Mouse (Mus musculus): ENCODE data around the gene Sync.

Gene Sync

DNA sequence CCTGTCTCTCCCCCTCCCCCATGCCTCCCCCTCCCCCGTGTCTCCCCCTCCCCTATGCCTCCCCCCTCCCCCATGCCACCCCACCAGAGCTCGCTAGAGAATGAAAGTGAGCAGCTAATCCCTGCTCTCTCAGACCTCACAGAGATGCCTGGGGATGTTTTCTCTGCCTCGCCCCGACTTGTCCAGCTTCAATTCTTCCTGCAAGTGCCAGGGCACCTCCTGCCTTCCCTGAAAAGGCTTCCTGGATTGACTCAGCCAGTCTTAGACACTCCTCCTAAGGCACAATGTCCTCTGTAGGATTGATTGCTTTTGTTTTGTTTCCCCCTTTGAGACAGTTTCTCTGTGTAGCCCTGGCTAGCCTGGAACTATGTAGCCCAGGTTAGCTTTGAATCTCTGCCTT, 26.2 kb upstream of the Sync start, which contains the start of gene C77080:
C77080 (minus strand) TSS at position 209 of the 400 bp plus-strand sequence.
- no peak for DNase-seq (ENCODE audit: extremely low spot score, low spot score)

DNA sequence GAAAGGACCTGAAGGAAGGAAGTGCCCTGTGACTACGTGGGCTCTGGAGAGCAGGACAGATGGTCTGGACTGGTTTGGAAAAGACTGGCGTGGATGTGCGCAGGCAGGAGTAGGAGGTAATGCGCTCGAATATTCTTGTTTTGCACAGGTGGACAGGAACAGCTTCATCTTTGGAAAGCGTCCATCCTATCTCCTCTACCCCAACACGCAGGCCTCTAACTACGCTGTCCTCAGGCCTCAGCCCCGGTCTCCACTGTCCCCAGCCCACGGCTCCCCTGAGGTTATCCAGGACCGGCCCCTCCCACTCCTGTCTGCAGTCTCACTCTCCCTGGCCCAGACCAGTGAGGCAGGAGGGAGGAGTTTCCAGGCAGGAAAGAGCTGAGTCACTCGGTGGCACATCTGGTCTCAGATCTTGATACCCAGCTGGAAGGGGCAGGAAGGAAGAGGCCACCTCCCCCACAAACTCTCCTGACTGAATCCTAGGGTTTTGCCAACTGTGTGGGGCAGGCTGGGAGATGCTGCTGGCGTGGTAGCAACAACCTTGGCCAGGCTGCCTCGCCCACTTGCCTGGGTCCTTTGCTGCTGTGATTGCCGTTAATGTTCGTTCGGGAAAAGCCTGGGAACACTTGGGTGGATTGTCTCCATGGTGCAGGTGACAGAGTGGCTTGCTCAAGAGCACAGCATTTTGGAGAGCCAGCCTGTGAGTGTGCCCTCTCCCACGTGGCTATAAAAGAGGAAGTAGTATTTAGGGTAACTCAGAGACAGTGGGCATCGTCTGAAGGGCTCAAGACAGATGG, 24.0 kb upstream of the Sync start:
- peak; percentile 53 for DNase-seq (ENCODE audit: extremely low spot score, low spot score)

DNA sequence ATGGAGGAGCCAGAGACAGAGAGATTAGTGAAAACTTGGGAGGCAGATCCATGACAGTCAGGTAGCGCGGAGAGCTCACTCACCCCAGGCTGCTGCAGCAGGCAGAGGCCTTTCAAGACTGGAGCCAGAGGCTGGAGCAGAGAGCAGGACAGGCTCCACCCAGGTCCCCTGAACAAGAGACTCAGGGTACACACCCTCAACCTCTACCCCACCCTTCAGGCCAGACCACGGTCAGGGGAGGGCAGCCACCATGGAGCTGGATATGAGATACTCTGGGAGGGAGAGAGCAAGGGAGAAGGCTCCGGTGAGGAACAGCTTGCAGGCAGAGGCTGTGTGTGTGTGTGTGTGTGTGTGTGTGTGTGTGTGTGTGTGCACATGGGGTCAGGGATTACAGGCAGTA, 21.2 kb upstream of the Sync start:
- no peak for DNase-seq (ENCODE audit: extremely low spot score, low spot score)

DNA sequence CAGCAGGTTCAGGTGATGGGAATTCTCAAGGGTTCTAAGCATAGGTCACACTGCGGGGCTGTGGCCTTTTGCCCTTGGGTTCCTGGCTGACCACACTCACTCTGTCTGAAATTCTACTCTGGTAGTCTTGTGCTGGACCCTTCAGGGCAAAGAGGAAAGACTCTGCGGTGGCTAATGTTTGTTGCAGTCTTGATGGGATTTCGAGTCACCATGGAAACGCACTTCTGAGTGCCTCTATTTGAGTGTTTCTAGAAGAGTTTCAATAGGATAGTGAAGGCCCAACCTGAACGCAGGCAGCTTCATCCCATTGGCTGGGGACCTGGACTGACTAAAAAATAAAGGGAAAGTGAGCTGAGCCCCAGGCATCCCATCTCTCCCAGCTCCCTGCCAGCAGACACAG, 20.6 kb upstream of the Sync start:
- no peak for DNase-seq (ENCODE audit: extremely low spot score, low spot score)

DNA sequence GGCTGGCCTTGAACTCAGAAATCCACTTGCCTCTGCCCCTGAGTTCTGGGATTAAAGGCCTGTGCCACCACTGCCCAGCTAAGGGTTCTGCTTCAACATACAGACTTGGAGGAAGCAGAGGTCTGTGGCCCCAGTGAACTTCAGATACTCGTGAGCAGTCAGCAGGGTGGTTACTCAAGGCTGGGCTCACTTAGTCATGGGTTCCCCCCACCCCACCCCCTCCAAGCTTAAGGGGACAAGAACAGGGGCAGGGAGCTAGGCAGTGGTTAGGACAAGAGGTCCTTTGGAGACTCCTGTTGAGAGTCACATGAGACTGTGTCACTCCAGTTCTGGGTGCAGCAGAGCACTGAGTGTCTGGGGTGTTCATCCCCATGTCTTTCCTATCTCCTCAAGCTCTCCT, 18.7 kb upstream of the Sync start:
- DNase-seq (ENCODE audit: extremely low spot score, low spot score), result no peak

DNA sequence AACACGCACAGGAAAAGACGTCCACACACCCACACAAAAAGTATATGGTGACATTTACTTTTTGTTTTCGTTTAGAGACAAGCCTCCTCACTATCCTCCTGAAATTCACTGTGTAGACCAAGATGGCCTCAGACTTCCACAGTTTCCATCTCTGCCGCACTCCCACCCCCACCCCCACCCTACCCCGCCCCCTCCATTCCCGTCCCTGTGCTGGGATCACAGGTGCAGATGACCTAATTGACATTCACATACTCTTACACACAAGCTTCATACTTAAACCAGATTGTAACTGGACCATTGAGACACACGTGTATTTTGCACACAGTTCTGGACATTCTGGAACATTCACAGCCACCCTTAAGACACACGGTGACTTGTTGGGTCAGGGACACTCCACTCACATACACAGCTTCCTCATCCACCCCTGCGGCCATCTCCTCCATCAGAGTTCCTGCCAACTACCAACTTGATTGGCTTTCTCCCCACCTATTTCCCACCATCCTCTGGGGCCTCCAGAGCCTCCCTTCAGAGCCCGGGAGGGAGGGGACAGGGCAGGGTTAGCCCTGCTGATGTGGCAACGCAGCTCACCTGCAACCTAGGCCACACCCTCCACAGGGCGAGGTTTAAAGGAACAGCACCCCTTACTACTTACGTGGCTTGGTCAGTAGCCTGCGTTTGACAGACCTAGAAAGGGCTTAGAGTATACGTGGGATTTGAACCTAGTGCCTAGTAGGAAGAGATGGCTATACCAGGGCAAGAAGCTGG, 15.2 kb upstream of the Sync start:
- no peak for DNase-seq (ENCODE audit: extremely low spot score, low spot score)

DNA sequence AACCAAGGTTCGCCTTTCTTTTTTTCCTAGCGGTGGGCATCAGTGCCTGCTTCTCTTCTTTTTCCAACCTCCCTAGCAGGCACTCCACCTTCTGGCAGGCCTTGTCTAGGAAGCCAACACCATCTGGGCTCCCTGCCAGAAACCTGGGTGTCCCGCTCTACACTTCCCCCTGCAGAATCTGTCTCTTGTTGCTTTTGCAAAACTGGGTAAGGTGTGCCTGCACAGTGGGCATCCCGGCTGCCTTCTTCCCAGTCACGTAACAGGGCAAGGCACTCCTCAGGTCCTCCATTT, 14.7 kb upstream of the Sync start:
- DNase-seq (ENCODE audit: extremely low spot score, low spot score), result no peak

DNA sequence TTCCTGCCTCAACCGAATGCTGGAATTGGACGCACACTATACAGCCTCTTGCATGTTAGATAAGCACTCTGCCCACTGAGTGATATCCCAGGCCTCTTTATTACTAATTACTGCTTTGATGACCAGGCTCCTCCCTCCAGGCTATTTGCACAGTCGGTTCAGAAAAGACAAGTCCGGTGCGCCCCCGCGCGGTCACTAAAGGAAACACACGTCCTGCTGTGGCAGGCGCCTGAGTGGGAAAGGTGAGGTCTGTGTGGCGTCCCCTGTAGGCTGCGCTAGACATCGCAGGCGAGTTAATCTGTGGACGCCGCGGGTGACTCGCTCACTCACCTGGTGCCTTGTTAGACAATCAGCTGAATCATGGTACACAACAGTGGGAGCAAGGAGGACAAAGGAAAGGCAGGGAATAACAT, 11.0 kb upstream of the Sync start:
- peak; percentile 94 for DNase-seq (ENCODE audit: extremely low spot score, low spot score)

DNA sequence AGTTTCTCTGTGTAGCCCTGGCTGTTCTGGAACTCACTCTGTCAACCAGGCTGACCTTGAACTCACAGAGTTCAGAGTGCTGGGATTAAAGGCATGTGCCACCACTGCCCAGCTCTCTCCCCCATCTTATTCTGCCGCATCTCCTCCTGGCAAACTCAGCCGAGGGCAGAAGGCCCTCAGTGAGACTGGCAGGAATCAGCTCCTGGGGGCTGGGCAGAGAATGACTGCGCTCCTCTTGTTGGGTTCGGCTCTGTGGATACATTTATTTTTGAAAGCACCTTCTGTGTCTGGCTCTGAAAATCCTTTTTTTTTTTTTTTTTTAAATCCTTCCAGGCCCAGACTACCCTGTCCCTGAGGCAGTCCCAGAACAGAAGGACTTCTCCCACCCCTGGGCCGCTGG, 4.6 kb upstream of the Sync start:
- no peak for DNase-seq (ENCODE audit: extremely low spot score, low spot score)

DNA sequence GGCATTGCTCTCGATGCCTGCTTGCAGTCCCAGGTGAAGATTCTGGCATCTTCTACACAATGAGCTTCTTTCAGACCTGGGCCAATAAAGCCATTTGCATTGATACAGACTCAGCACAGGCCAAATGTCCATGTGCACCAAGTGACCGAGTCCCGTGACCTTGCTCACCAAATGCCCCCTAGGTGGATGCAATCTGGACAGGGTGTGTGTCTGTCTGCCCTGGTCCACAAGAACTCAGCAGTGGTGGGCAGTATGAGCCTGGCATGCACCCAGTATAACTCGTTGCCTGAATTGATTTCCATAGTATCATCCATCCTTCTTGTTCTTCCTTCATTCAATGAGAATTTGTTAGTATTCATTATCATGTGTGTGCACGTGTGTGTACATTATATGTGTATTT, 4.2 kb upstream of the Sync start:
- DNase-seq (ENCODE audit: extremely low spot score, low spot score), result no peak

DNA sequence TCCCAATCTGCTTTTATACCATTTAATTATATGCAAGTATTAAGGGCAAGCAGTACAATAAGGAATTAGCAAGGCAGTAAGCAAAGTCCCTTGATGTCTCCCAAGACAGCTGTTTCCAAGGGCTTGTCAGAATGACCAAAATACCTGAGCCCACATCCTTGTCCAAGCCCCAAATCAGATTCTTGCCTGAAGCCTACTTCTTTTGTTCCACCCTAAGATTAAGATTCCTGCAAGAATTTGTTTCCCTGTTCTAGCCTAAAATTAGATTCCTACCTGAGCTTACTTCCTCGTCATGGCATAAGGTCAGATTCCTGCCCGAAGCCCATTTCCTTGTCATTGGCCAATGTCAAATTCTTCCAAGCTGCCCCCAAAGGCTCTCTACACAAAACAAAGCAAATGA, 2.7 kb upstream of the Sync start:
- DNase-seq (ENCODE audit: extremely low spot score, low spot score), result no peak

DNA sequence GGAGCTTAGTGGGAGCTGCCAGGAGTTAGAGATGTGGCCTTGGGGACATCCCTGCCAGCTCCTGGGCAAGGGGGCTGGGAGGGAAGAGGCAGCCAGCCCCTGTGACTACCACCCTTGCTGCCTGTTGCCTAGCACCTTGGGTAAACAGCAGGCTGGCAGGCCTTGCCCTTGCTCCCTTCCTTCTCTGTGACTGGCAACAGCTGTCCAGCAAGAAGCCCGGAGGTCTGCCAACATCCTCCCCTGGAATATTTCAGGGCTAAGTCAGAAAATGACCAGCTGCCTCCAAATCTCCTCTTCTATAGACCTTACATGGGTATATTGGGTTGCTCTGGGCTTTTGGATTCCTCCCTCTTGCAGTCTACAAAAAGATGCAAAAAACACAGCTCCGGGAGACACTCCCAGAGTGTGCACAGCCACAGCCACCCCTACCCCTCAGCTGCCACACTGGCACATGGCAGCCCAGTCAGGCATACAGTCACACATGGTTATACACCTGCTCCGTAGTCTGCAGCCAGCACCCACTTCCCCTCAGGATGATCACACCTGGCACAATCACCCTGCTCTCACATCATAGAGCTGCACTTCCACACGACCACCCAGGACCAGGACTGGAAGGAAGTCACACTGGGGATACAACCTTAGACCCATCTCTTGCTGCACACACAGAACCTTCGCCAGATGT, 1.3 kb upstream of the Sync start:
- no peak for DNase-seq (ENCODE audit: extremely low spot score, low spot score)

DNA sequence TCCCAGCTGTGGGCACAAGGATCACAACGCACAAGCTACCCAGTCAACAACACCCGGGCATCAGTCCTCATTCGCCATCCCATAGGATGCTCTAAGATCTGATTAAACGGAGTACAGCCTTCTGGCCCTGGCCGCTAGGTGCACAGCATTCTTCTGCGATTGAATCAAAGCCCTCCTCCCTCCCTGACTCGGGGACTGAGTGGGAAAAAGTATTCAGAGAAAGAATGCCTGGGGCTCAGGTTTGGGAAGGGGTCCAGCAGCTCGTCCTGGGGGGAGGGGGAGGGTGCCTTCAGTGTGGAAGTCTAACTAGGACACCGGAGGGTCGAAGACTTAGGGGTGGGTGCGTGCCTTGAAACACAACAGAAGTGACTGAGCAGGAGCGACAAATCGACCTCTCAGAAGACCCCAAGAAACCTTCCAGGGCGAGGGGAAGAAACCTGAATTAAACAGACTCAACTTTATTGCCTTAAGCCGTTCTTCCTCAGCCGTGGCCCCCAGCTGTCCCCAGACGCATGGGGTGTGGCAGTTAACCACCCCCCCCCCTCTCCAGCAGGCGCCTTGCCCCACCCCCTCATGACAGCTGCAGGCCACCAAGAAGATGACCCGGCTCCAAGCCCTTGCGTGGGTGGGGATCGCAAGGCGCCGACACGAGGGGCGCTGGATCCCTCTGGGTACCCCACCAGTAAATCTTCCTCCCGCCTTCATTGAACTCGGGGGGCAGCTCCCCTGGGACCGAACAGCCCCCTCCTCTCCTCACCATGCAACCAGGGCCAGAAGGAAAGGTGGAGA, 540 bp upstream of the Sync start:
- DNase-seq (ENCODE audit: extremely low spot score, low spot score), result peak; percentile 53

DNA sequence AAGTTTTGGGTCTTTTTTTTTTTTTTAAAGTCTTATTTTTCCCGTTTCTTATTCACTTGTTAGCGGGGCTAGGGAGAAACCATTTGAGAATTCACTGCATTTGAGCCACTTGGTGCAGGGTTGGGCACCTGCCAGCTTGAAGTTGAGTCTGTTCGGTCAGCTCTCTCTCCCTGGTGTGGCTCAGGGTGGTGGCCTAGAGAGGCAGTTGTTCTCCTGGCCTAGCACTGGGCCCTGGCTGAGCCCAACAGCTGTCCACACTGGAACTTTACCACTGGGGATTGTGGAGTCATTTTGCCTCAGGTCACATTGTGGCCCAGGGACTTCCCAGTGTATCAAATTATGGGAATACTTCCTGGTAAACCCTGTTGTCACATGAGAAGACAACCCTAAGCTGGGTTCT, 650 bp downstream of the Sync start:
- no peak for DNase-seq (ENCODE audit: extremely low spot score, low spot score)

DNA sequence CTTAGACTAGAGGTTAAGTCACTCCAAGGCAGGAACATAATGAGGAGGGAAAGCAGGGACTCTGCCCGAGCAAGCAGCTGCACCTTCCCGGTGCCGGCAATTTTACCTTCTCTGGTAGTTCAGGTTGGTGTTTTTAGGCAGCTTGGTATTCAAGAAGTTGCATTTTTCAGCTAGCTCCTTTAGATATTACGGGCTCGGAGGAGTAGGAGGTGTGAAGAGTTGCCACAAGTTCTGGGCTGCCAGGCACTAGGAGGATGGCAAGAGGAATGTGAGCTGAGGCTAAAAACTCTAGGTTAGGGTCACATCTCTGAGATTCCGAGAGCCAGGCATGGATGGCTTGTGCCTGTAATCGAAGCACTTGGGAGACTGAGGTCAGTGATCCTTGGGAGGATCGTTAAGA, 2.3 kb downstream of the Sync start:
- no peak for DNase-seq (ENCODE audit: extremely low spot score, low spot score)

DNA sequence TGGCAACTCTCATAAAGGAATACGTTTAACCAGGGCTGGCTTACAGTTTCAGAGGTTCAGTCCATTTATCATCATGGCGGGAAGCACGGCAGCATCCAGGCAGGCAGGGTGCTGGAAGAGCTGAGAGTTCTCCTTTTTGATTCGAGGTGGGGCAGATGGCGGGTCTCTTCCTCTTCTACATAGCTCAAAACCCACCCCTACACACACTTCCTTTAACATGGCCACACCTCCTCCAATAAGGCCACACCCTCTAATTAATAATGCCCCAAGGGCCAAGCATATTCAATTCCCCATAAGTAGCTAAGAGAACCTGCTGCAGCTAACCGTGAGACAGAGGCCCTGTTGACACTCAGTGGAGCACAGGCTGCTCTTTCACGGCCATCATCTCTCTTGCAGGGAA, 5.4 kb downstream of the Sync start:
- no peak for DNase-seq (ENCODE audit: extremely low spot score, low spot score)

DNA sequence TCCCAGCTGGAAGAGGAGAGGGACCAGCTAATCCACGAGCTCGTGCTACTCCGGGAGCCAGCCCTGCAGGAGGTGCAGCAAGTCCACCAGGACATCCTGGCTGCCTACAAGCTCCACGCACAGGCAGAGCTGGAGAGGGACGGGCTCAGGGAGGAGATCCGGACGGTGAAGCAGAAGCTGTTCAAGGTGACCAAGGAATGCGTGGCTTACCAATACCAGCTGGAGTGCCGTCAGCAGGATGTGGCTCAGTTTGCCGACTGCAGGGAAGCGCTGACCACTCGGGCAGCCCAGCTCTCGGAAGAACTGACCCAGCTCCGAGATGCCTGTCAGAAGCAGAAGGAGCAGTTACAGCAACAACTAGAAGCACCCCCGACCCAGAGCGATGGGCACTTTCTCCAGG, 6.3 kb downstream of the Sync start:
- no peak for DNase-seq (ENCODE audit: extremely low spot score, low spot score)

DNA sequence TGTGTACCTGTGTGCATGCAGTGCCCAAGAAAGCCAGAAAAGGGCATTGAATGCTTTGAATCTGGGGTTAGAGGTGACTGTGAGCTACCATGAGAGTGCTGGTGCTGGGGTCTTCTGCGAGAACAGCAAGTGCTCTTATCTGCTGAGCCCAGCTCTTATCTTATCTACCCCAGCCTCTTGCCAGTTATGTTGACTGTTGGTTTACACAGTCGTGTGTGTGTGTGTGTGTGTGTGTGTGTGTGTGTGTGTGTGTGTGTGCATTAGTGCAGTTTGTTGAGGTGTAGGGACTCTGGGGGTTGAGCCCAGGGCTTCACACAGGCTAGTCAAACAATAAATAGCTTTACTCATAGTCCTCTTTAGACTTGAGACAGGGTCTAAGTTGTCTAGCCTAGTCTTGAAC, 7.8 kb downstream of the Sync start:
- DNase-seq (ENCODE audit: extremely low spot score, low spot score), result no peak

DNA sequence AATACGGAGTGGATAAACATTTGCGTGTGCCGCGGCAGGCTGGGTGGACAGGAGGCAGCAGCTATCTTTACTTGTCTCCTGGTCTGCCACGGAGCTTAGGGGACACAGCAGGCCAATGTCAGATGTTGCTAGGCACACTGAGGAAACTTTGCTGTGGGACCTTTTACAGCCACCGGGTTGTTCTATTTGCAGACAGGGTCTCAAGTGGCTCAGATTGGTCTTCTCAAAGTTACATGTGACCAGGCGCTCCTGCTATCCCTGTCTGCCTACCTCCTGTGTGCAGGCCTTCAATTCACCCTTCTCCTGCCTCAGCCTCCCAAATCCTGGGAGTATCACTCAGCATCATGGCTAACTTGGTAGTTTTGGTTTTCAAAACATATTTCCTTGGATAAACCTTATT, 8.6 kb downstream of the Sync start:
- no peak for DNase-seq (ENCODE audit: extremely low spot score, low spot score)

DNA sequence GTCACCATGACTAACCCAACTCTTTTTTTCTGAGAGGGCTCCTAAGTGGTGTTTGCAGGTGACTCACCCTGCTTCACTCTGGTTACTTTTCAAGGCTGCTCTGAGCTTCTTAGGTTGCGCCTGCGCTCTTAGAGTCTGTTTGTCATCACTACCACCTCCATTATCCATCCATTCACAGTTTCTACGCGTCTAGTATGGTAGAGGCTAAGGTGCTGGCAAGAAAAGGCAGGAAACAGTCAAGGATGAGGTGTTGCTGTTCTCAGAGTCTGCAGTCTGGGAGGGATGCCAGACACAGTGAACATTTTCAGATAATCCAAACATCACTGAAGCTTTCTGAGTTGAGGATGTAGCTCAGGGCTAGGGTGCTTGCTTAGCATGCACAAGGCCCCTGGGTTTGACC, 10.3 kb downstream of the Sync start:
- DNase-seq (ENCODE audit: extremely low spot score, low spot score), result no peak

DNA sequence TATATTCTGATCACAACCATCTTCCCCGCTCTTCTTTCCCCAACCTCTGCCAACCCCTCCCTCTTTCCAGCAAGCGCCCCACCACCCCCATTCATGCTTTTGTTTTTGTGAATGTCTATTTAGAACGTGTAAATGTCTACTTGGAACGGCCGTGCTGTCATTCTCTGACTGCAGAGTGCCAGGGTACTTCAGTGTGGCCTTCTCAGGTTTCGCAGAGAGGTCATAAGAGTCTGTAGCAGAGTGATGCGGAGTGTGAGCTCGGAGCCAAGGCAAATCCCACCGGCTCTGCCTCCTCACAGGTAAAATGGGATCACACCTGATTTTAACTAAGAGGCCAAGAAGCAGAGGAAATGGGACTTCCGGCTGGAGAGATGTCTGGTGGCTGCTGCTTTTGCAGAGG, 11.7 kb downstream of the Sync start:
- no peak for DNase-seq (ENCODE audit: extremely low spot score, low spot score)

DNA sequence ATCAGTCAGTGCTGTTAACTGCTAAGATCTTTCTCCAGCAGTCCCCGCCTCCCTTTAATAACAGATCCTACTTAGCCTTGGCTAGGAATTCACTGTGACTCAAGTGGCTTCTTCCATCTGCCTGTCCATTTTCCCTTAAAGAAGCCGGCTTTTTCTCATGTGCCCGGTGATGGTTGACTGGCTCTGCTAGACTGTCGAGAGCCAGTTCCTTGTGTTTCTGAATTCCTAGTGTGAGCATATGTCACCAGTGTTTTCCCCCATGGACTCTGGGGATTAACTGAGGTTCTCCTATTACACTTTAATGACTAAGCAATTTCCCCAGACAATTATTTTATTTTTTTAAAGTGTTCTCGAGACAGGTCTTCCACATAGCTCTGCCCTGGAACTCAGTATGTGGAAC, 16.0 kb downstream of the Sync start:
- no peak for DNase-seq (ENCODE audit: extremely low spot score, low spot score)
